Mouse (Mus musculus) lung, adult 18-20 months (tissue): ENCODE measurements around the gene Alppl2.

Experiments
- DNase-seq, 2 experiments: peaks; one replicate each; pipeline ENCODE4 v3.0.0; 2022; ENCODE audit warnings: mixed read lengths in 2 of 2

Gene Alppl2

GRCm38 (mm10) chr1:87089828-87090227 lies at the start of gene Alppl2:
Gene Alppl2 (minus strand): TSS chr1:87089928.
- no peak for DNase-seq

GRCm38 (mm10) chr1:87131803-87132202 lies 42.1 kb upstream of the Alppl2 start:
- no peak for DNase-seq

- DNase-seq, result no peak
Observed at GRCm38 (mm10) chr1:87127206-87128030, 37.7 kb upstream of the Alppl2 start.

DNA sequence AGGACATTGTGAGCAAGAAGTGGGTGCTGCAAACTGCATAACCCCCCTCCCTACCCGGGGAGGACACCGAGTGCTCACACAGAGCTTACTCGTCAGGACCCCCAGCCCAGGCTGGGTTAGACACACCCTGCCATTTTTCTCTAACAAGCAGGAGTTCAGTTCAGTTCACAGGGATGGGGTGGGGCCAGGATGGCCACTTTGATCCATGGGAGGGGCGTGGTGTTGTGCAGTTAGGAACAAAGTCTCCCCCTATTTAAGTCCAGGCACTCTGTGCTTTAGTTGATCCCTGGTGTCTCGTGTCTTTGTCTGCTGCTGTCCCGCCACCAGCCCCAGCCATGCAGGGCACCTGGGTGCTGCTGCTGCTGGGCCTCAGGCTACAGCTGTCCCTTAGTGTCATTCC lies 34.9 kb upstream of the Alppl2 start, which contains the start of gene Akp3:
Gene Akp3, plus strand, starts transcription at position 301 of the 400 bp plus-strand sequence.
- DNase-seq, result no peak

GRCm38 (mm10) chr1:87114784-87115183 lies 25.1 kb upstream of the Alppl2 start:
- no peak for DNase-seq

GRCm38 (mm10) chr1:87111719-87112354 lies 22.1 kb upstream of the Alppl2 start:
- DNase-seq, result peak in 1 of 2 experiments; percentile 33

GRCm38 (mm10) chr1:87108564-87108963 lies 18.8 kb upstream of the Alppl2 start:
- no peak for DNase-seq

DNA sequence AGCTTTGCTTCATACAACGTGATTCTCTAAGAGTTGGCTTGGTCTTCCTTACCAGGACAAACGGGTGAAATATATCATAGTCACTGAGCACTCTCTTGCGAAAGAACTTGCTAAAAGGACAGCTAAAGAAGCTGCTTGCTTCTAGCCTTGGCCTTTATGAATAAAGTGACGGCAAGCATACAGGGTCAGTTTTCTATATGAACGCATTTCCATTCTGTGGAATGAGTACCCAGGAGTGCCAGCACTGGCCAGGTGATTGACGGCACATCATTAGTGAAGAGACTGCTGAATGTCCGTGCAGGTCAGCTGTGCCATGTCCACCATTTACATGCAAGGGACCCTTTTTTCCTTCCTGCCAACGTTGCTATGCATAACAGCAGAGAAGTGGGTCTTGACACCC lies 16.8 kb upstream of the Alppl2 start:
- DNase-seq, result no peak

DNA sequence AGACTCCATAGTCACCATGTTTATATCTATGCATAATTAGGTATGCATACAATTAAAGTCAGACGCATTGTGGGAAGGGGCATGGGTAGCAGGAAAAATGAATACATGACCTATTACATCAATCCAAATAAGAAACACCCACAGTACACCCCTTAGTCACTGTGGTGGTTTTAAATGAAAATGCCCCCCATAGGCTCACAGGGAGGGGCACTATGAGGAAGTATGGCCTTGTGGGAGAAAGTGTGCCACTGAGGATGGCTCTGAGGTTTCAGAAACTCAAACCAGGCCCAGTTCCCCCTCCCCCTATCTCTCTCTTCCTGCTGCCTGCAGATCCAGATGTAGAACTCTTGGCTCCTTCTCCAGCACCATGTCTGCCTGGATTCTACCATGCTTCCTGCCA lies 14.2 kb upstream of the Alppl2 start:
- no peak for DNase-seq

DNA sequence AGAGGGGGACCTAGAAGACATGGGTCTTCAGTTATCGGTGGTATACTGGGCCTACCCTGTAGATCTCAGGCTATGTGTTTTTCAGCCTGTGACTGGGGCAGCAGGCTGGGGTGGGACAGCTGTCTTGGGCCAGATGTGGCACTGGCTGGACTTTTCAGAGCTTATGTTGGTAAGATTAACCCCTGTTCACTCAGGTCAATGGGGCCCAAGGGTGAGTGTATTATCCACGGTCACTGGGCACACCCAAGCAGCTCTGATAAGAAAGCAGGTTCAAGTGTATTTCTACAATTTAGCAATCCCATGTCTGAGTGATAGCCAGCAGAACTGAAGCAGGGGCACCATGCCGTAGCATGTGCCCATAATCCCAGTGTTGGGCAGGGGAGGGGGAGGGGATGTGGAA lies 12.4 kb upstream of the Alppl2 start:
- DNase-seq, result no peak

DNA sequence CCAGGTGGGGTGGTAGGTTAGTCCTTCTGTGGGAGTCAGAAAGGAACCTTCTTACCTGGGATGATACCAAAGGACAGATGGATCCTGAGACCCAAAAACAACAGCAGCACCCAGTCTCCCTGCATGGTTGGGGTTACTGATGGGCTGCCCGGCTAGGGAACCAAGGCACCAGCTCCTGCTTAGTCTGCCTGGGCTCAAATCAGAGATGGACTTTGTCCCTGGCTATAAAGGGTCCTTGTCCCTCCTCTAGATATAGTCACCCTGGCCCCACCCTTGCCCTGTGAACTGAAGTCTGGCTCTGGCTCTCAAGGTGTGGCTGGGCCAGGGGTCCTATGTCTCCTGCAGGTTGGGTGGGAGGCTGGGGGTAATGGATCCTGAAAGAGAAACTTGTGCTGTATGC lies 11.7 kb upstream of the Alppl2 start, which contains the start of gene Alpi:
Gene Alpi, minus strand, starts transcription at position 196 of the 400 bp plus-strand sequence.
- no peak for DNase-seq

- peak; percentile 28 to 36 for DNase-seq
Observed at GRCm38 (mm10) chr1:87098358-87098975, 8.7 kb upstream of the Alppl2 start.

- DNase-seq, result no peak
Observed at GRCm38 (mm10) chr1:87095642-87096041, 5.9 kb upstream of the Alppl2 start.

DNA sequence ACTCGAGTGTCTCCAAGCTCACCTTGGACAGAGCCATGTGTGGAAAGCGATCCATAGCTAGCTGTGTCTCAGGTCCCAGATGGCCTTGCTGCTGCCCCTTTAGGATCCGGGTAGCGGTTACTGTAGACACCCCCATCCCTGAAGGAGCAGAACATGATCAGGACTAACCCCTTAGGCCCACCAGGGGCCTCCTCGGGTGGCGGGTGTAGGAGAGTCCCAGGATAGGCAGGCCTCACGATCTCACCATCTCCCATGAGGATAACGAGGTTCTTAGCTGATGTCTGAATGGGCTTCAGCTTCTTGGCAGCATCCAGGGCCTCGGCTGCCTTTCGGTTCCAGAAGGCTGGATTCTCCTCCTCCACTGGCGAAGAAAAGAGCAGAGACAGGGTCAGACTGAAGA lies 477 bp downstream of the Alppl2 start:
- no peak for DNase-seq

- no peak for DNase-seq
Observed at GRCm38 (mm10) chr1:87086964-87087363, 2.8 kb downstream of the Alppl2 start.

GRCm38 (mm10) chr1:87086196-87086595 lies 3.5 kb downstream of the Alppl2 start:
- peak; percentile 6 to 10 for DNase-seq

- DNase-seq, result no peak
Observed at GRCm38 (mm10) chr1:87073776-87074175, 16.0 kb downstream of the Alppl2 start.

GRCm38 (mm10) chr1:87070720-87071119 lies 19.0 kb downstream of the Alppl2 start:
- peak; percentile 9 to 29 for DNase-seq

DNA sequence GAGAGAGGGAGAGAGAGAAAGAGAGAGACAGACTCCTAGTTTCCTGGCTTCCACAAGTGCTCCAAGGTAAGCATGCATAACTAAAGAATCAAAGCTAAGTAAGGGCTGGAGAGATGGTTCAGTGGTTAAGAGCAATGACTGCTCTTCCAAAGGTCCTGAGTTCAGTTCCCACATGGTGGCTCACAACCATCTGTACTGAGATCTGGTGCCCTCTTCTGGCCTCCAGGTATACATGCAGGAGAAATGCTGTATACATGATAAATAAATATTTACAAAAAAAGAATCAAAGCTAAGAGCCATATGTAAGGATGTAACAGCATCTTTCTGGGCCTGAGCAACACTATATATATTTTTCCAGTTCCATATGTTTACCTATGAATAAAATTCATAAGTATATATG lies 28.8 kb downstream of the Alppl2 start:
- DNase-seq, result no peak

DNA sequence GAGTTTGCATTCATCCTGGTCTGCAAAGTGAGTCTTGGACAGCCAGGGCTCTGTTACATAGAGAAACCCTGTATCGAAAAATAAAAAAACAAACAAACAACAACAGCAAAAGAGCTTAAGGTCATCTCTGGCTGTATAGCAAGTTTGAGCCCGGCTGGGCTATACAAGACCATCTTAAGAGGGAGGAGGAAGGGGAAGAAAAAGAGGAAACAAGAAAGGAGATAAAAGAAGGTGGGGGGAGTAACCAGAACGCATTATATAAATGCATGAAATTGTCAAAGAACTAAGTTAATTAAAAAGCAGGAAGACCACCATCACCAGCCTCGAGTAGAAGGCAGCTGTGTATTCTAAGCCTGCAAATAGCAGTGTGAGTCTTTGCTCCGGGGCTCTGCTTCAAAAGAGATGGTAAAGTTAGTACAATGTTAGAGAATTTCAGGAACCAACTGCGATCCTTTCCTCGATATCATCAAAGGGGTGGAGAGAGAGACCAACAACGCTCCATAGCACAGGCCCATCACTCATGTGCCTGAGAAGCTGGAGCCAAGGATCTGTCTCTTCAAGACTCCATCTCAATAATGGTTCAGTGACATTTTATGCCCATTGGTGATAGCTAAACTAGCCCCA lies 30.6 kb downstream of the Alppl2 start:
- no peak for DNase-seq

- DNase-seq, result no peak
Observed at GRCm38 (mm10) chr1:87057075-87057474, 32.7 kb downstream of the Alppl2 start.

GRCm38 (mm10) chr1:87051369-87051768 lies 38.4 kb downstream of the Alppl2 start:
- no peak for DNase-seq

- DNase-seq, result no peak
Observed at GRCm38 (mm10) chr1:87050700-87051099, 39.0 kb downstream of the Alppl2 start.
